Mouse (Mus musculus): ENCODE results near the gene Rergl. TPM values are rescaled to one million over a fixed set of nuclear protein-coding genes. Genes with fewer than 3 reads are reported as not detected.

The Rergl gene
- polyA plus RNA-seq, 1 experiment = not detected

- H3K4me3 ChIP-seq (ENCODE audit: insufficient read depth, low read length) = no peak overlapping the region
- H3K27ac ChIP-seq (ENCODE audit: insufficient read depth, low read length) = no peak overlapping the region
- TF ChIP-seq POLR2A (IDR thresholded peaks at IDR 0.05; ENCODE audit: extremely low read depth, insufficient read depth, low read length) (no peak), CTCF (IDR thresholded peaks at IDR 0.05; ENCODE audit: extremely low read depth, insufficient read depth, low read length) (no peak)
- no peaks in the 10 kb centered on the region for H3K4me1 ChIP-seq (ENCODE audit: control insufficient read depth, insufficient read depth, low read length)
Observed at GRCm38 (mm10) chr6:139443999-139444398, 57.8 kb downstream of the Rergl start.

Other genes starting within 250 kb of the Rergl start
- gene Pik3c2g, start 85.2 kb upstream of the Rergl start, polyA plus RNA-seq (2012; rRNA removed) = 0.02 and 0.04 TPM in 2 replicates